Mouse (Mus musculus) heart, postnatal 10 days (tissue): ENCODE measurements around the gene Osbpl3. TPM values are rescaled to one million over a fixed set of nuclear protein-coding genes. Genes with fewer than 3 reads are reported as not detected.

Experiments
- DNase-seq, 2 experiments: peaks; one replicate each; pipeline ENCODE4 v3.0.0; 2021
- intact Hi-C: fragments of 180-260 bp; cut with DNase I; formaldehyde crosslinking; loops from one replicate; pipeline ENCODE4 v1.15.1; 2025
- total RNA-seq, 2 experiments: library from RNA; stranded (reverse); gene quantifications; 2 replicates each; pipeline ENCODE4 v1.2.3; 2021

Gene Osbpl3
- total RNA-seq, 2 experiments from 2014 or later, result 31.8 to 33.0 TPM

DNA sequence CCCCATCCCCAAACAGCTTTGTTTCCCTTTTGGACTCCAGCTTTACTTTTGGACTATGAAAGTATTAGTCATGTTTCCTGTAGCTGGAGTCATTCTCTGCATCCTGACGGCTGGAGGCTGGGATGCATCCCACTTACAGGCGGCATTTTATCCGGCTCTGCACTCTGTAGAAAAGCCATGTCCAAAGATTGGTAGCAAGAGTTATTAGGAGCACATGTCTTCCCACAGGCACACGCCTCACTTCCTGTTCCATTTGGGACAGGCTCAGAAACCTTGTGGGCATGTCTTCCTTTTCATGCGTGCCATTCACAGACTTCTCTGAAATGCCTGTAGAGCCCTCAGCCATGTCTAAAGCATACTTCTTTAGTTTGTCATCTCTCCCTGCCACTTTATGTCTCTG lies 76.9 kb downstream of the Osbpl3 start:
- peak; percentile 51 to 54 for DNase-seq
- intact Hi-C loops, result no loop called here

DNA sequence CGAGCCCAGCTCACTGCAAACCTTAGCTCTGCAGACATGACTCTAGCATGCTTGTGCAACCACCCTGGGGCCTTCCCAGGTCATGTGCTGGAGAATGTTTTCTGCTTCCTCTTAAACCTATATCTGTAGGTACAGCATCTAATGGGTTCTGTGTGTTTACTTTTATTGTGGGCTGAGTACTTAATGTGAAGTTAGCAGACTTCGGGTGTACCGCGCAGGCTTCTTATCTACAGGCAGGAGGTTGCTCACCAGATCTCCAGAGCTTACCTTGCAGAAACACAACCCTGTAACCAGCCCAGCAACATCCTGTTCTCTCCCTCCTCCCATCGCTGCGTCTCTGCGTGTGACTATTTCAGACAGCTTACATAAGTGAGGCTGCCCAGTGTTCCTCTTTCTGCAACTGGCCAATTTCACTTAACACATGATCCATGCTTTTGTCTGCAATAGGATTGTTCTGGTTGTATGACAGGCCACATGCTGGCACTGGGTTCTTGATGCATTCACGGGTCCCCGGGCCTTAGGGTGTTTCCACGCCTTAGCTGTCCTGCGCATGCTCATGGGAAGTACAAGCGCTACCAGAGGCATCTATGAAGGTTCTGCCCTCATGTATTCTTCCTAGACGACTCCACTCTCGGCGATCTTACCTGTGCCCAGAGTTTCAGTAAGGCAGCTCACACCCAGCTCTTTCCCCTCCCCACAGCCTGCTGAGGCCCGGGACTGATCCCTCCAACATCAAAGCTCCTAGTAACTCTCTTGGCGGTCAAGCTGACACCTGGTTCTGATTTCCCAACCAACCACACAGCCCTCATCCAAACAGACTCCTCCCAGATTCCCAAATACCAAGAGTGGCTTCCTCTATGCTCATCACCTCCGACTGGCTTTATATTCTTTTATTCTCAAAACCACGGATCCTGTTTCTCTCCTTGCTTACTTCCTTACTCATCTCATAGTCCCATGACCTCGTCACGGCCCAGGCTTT lies 78.0 kb downstream of the Osbpl3 start:
- intact Hi-C loops, result no loop called here
- peak in 1 of 2 experiments; percentile 44 for DNase-seq

DNA sequence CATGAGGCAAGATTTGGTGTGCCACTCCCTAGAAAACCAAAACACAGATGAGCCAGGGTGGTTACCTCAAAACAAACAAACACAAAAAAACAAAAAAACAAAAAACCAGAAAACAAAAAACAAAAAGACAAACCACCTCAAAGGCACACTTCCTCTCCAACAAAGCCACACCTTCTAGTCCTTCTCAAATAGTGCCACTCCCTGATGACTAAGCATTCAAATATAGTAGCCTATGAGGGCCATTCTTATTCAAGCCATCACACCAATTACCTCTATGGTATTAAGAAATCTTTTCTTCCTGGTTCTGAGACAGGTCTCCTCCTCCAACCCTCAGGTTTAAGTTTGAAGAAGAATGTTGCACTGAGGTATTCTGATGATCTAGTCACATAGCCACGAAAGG lies 79.3 kb downstream of the Osbpl3 start:
- intact Hi-C loops, result no loop called here
- no peak for DNase-seq

DNA sequence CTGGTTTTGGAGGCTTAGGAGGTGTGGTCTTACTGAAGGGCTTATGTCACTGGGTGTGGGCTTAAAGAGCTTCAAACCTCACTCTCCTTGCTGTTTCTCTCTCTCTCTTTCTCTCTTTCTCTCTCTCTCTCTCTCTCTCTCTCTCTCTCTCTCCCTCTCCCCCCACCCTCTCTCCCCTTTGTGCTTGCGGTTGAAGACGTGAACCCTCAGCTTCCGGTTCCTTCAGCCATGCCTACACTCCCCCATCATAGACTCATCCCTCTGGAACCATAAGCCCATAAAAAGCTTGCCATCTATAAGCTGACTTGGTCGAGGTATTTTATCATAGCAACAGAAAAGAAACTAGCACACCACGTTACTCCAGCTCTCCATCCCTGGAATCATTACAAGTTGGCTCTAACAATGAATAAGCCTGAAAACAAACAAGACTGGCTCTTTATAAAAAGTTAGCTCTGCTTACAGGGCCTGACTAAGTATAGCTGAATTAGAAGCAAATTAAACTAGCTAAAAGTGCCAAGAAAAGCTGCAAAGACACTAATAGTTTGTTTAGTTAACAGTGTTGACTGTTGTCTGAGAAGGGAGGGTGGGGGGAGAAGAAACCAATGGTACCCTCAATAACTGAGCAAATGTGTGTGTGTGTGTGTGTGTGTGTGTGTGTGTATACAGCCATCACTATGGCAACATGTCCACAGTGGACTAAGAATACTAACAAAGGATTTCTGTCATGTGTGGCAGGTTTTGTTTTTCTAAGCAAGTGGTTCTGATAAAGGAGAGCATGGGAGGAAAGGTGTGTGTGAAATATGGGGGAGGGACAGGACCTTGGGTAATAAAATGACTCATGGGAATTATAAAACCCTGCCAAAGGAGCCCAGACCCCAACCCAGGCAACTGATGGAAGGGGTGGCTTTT lies 83.2 kb downstream of the Osbpl3 start:
- DNase-seq, result no peak
- intact Hi-C loops, result no loop called here

DNA sequence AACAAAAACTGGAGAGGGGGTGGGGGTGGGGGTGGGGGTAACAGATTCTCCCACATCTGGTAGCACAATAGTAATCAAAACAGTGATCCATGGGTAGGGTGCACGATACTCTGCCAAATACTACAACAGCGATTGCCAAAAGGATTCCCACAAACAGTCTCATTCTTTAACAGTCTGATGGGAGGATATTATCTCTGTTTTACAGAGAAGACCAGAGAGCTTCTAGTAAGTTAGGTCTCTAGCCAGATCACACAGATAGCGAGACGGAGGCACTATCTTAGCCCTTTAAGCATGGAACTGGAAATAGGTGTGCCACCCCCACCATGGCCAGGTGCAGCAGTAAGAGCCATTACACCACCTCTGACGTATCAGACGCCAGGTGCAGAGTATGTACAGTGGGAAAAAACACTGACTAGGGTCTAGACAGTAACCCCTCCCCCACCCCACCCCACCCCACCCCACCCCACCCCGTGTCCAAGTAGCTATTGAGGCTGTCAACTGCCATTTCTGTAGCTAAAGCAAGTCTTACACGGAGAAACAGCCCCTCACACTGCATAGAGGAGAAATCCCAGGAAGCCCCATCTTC lies 84.4 kb downstream of the Osbpl3 start:
- DNase-seq, result no peak
- intact Hi-C loops, result no loop called here

DNA sequence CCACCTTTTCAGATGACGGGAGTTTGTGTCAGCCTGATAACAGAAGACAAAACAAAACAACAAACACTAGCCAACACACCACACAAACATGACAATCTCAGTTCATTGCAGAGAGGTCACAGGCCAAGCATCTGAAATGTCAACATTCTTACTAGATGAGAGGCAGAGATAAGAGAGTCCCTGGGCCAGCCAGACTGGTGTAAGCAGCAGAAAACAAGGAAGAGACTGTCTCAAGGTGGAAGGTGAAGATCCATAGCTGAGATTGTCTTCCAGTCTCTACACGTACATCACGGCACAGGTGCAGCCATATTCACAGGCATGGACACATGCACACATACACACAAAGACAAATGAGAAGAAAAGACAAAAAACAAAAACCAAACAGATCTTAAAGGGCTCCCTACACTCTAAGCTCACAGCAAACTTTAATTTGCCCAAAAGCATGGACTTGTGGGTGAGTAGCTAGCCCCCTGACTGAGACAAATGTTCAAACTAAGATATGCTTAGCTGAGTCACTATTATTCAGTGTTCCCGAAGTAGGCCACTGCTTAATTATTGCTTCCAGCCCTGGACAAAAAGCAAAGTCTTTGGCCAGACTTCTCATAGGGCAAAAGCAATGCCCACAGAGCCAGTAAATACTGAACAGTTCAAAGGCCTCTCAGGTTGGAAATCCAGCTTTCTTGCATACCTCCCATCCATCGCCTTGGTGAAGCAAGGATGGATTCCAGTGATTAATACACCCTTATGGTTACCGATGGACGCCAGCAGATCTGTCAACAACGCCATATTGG lies 87.3 kb downstream of the Osbpl3 start:
- no peak for DNase-seq
- intact Hi-C loops, result no loop called here

DNA sequence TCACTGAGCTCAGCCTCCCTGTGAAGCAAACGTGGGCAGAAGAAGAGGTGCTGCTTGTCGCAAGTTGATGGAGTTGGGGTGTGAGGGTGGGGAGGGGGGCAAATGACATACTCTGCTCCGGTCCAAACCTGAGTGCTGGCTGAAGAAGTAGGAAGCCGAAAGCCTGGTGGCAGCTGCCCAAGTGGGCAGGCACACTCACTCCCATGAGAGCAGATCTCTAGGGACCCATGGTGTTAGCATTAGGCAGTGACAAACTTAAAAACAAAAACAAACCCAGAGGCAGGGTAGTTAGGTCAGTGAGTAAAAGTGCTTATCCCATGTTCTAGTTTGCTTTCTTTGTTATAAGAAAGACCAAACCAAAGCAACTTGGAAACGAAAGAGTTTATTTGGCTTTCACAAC lies 88.2 kb downstream of the Osbpl3 start:
- peak in 1 of 2 experiments; percentile 43 for DNase-seq

DNA sequence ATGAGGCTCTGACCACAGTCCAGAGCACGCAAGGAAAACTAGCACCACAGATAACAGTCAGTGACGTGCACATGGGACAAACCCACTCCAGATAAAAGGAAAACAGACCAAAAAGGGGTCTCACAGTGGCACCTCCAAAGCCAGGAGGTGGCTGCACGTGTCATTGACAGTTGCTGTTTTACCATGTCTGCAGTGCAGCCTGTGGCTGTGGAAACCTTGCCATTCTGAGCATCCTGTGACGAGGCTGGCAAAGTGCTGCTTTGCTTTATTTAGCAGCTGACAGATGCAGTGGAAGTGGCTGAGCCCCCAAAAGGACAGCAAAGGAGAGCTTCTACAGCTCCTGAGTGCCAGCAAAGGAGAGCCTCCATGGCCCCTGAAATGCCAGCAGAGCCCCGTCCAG lies 89.3 kb downstream of the Osbpl3 start:
- DNase-seq, result peak; percentile 56 to 73
- intact Hi-C loops, result no loop called here

More for the DNA sequence above, 88.2 kb downstream of the Osbpl3 start:
- intact Hi-C loops, result no loop called here

DNA sequence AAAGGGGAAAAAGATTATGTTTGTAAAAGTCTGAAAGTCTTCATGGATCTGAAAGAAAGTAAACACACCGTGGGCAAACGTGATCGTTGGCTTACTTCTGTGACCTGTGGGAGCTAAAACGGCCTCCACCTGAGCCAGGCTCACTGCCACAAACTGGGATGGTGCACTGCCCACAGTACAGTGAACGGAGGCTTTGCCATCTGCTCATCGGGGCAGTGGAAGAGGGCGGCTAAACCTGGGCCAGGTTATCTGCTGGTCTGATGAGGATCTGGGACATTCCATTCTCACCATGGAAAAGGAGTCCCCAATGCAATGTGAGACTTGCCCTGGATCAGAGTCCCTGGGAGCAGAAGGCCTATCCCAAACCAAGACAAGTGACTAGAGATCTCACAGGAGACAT lies 89.7 kb downstream of the Osbpl3 start:
- intact Hi-C loops, result no loop called here
- no peak for DNase-seq

DNA sequence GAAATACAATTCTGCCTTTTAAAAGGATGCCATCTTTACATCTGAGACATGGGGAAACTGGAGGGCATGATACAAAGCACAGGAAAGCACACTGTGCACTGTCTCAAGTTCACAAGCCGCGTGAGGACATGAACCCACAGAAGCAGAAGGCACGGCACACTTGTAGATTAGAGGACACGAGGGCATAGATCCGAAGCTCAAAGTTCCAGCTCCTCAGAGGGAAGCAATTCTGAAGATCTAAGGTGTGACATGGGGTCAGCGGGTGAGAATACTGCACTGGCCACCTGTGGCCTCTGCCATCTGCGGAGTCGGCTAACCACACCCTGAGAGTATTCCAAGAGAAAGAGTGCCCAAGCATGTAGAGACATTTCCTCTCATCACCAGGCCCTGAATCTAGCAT lies 91.6 kb downstream of the Osbpl3 start:
- intact Hi-C loops, result no loop called here
- DNase-seq, result no peak

DNA sequence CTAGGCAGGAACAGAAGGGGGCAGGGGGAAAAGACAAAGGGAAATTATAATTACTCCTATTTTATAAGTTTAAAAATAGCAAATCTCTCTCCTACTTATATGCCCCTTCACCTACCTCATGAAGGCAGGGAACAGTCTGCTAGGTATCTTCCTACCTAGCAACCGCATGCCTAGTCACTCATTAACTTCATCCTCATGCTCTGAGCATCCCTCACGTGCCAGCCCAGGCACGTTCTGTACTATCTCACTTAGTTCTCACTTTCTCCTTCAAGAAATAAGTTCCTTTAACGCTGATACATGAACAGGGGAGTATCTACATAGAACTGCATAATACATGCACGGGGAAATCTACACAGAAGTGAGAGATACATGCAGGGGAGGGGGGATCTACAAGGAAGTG lies 92.6 kb downstream of the Osbpl3 start:
- DNase-seq, result no peak
- intact Hi-C loops, result no loop called here

DNA sequence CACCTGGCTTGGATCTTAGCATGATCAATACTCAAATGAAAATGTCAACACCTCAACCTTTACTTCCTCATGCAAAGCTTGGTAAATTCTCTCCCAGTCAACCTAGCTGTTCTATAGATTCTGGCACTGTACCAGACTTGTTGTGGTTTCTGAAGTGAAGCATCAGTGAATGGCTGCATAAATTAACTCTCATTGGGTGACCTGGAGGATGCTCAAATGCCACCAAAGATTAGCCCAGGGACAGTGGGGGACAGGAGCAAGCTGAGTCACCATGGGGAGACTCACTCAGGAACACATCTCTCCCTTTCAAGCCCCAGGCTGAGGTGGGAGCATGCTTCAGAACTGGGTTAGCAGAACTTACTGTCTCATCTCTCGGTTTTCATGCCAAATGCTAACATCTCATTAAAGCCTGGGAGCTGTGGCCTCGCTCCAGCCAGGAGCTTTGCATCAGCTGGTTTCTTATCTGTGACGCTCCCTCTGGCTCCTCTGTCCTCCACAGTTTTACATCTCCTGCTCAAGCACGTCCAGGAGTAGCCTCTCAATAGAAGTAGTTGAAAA lies 93.2 kb downstream of the Osbpl3 start:
- intact Hi-C loops, result no loop called here
- no peak for DNase-seq

DNA sequence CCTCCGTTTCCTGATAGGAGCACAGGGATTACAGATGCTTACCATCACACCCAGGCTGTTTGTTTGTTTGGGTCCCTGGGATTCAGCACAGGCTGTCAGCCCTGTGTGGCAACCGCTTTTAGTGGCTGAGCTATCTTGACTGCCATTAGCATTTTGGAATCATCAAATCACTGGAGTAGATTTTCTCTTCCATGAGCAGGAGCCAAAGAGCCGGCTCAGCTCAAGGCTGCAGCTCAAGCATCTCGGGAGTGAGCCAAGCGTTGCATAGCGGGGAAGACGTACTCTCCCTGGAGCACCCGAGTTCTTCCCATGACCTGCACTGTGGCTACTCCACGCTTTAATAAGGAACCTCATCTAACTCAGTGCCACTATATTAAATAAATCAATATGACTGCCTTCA lies 93.8 kb downstream of the Osbpl3 start:
- DNase-seq, result no peak
- intact Hi-C loops, result no loop called here

DNA sequence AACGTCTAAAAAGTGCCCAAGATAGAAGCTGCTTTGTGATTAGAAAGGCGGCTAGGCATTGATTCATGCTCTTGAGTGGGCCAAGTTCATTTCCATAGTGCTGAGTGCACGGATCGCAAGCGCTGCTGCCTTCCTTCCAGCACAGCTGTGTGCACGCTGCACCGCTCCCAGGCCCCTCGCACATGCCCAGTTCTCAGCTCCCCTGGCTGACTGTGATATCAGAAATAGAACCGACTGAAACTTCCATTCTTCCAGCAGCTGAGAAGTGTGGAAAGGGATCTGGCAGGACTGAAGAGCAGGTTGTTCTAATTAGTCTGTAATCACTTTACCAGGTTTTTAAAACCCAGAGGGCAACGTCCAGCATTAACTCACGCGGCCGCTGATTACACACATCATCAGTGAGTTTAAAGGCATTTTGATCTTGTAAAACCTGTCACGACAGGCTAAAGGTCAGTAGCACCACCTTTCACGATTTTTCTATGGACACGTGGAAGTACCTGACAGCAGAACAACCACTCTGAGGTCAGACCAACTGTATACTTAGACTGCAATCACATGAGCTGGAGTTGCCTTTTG lies 97.8 kb downstream of the Osbpl3 start:
- intact Hi-C loops, result loop anchor here (5.0 to 10.0 kb wide), 2 partner anchors 46 to 97 kb away; partner anchors contain the start of gene Osbpl3
- peak; percentile 91 to 92 for DNase-seq

DNA sequence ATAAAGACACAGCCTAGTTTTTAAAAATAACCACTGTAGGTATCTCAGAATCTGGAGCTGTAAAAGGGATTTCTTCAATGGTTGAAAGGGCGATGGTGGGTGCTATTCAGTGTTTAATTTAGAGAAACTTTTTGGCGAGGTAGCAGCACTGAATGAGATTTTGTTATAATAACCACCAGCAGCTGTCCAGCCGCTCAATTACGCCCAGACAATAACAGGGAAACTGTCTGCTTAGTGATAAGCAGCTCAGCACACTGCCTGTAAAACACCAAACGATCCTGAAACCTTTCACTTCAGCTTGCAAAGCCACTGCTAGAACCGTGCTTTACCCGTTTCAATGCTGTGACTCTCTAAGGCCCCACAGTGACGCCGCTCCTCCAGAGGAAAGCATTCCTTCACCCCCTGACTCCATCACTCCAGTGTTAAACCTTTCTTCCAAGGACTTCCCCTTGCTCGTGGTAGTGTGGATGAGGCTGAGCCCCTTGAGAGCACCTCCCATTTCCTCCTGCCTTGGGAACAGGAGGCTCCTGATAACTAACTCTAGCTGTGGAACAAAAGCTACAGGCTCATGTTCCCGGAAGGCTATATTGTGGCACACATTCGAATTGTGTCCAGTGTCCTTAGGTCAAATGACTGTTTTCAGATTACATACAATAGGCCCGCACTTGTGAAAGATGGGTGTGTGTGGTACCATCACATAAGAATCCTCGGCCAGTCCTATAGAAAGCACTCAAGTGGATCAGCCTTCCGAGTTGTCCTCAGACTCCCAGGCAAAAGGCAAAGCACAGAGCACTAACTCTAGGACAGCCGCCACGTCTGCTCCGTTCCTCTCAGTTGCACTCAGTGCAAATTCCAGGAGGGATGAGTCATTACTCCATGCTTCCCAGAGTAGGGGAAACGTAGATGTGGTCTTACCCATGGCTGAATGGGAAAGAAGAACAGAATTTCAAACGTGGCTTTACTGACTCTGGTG lies 101.0 kb downstream of the Osbpl3 start:
- peak; percentile 58 to 69 for DNase-seq
- intact Hi-C loops, result loop anchor here (5.0 to 10.0 kb wide), 2 partner anchors 43 to 100 kb away; partner anchors contain the start of gene Osbpl3

DNA sequence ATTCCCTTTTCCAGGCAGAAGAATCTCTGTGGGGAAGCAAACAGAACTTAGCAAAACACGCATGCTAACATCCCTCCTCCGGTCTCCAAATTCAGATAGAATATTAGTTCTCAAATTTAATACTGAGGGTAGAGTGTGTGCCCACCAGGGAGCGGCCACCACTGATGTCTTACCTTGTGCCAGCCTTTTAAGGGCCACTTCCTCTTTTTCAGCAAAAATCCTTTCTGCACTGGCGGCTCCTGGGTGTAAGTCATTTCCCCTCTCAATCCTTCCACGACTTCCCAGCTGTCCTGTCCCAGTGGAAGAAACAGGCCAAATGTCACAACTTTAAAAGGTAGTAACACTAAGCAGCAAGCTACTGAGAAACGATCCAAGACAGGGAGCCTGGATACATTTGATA lies 103.2 kb downstream of the Osbpl3 start:
- intact Hi-C loops, result loop anchor here (10.0 kb wide), 1 partner anchor 102 kb away; the partner anchor contains the start of gene Osbpl3
- DNase-seq, result no peak

DNA sequence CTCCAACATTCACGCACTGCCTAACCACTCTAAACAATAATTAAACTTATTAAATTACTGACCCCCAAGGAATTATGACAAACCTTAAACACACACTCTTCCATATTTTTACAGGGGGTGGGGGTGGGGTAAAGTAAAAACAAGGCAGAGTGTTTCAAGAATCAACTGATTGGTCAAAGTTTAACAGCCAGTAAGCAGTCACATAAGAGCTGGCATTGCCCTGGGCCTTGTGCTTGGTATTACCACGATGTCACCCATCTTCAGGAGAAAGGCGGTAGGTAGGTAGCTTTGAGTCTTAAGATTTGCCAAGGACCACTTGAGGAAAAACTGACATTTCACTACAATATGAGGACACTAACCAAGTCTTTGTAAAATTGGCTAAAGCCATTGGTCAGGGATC lies 105.1 kb downstream of the Osbpl3 start:
- DNase-seq, result no peak
- intact Hi-C loops, result loop anchor here (10.0 kb wide), 1 partner anchor 104 kb away; the partner anchor contains the start of gene Osbpl3

DNA sequence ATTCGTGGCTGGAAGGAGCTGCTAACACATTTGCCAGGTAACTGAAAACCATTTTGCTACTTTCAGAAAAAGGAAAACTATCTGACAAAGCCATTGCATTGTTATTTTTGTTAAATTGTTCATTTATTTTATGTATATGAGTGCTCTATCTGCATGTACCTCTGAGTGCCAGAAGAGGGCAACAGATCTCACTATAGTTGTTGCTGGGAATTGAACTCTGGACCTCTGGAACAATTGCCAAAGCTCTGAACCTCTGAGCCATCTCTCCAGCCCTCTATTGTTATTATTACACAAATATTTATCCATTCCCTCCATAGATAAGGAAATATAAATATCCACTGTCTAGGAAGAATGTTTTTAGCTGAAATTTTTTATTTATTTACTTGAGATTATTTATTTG lies 107.4 kb downstream of the Osbpl3 start:
- intact Hi-C loops, result no loop called here
- DNase-seq, result no peak
